In genomic region chrX:48066891-48067290, GRCm38 (mm10) we compare ENCODE assay signal across 29 mouse cellular contexts. TPM values are rescaled to one million over a fixed set of nuclear protein-coding genes. Genes with fewer than 3 reads are reported as not detected.
DNase-seq lines count a peak whose midpoint lies in the region; ATAC-seq lines count a peak whose summit lies in the region.
"Had no signal": no experiment of that assay in that cellular context is flagged by ENCODE, and none has a peak within 500 bp of the region (broad histone marks: within the 10 kb centered on the region; RNA-seq: fewer than 3 reads in every experiment).

No protein-coding gene starts in this region.

- no peak overlapping the region for H3K9ac ChIP-seq in midbrain, embryonic 11.5 days (ENCODE audit: low read length)
- H3K9ac ChIP-seq in forebrain, embryonic 11.5 days (ENCODE audit: low read length): no peak overlapping the region
- H3K9ac ChIP-seq: heart, embryonic 15.5 days; liver, embryonic 12.5 days; liver, postnatal 0 days; neural tube, embryonic 15.5 days; stomach, embryonic 15.5 days had no signal

- DNase-seq in embryo, embryonic 10.5 days (ENCODE audit: low spot score): peak; percentile 4
- no peak for DNase-seq in embryo, embryonic 9.5 days (ENCODE audit: extremely low spot score)
- DNase-seq in 416B (ENCODE audit: low read depth) (peak; percentile 33), R1 (ENCODE audit: low read depth, low spot score) (peak; percentile 21)
- DNase-seq in midbrain, embryonic 11.5 days (ENCODE audit: low spot score, missing footprints): no peak
- no peak for DNase-seq in forebrain, embryonic 11.5 days (ENCODE audit: low spot score)
- DNase-seq: adrenal gland, adult 2 months; cerebellum, adult 8-10 months; cerebellum, postnatal 36 days; gastrocnemius, postnatal 14 days; heart, adult 11 months; kidney, adult 18-20 months; kidney, postnatal 36 days; left cerebral cortex, postnatal 4 days; liver, postnatal 0 days; midbrain, embryonic 14.5 days; retina, postnatal 1 day; right cerebral cortex, postnatal 14 days had no signal

- ATAC-seq in megakaryocyte progenitor cell, adult 5-6 weeks (replicated peaks; ENCODE audit: poor library complexity): 0 out of 2 replicates have a peak, but pooled peaks have one; percentile 54
- no peak for ATAC-seq in midbrain, embryonic 11.5 days (ENCODE audit: low FRiP score)
- no peak for ATAC-seq in forebrain, embryonic 11.5 days (replicated peaks; ENCODE audit: low FRiP score)
- ATAC-seq: forebrain, embryonic 14.5 days; hindbrain, embryonic 16.5 days; liver, embryonic 12.5 days; liver, postnatal 0 days; Patski had no signal

- H3K36me3 ChIP-seq in midbrain, embryonic 11.5 days (ENCODE audit: control insufficient read depth, insufficient read depth, low read length): no peaks in the 10 kb centered on the region
- no peaks in the 10 kb centered on the region for H3K36me3 ChIP-seq in forebrain, embryonic 11.5 days (ENCODE audit: control insufficient read depth, insufficient read depth, low read length)
- H3K36me3 ChIP-seq: heart, embryonic 10.5 days; heart, embryonic 15.5 days; liver, embryonic 12.5 days; neural tube, embryonic 15.5 days; stomach, embryonic 15.5 days had no signal

- H3K27ac ChIP-seq in midbrain, embryonic 11.5 days (ENCODE audit: low read depth, low read length): no peak overlapping the region
- H3K27ac ChIP-seq in forebrain, embryonic 11.5 days (ENCODE audit: low read depth, low read length): no peak overlapping the region
- H3K27ac ChIP-seq: heart, embryonic 10.5 days; heart, embryonic 15.5 days; layer of hippocampus, adult 2 months; liver, embryonic 12.5 days; neural tube, embryonic 15.5 days; stomach, embryonic 15.5 days had no signal

- H3K9me3 ChIP-seq in midbrain, embryonic 11.5 days (ENCODE audit: control insufficient read depth, low read length): no peaks in the 10 kb centered on the region
- H3K9me3 ChIP-seq in forebrain, embryonic 11.5 days (ENCODE audit: control insufficient read depth, low read length): no peaks in the 10 kb centered on the region
- H3K9me3 ChIP-seq: heart, embryonic 10.5 days; heart, embryonic 15.5 days; liver, embryonic 12.5 days; neural tube, embryonic 15.5 days; stomach, embryonic 15.5 days had no signal

- no peaks in the 10 kb centered on the region; the same call in 1 of the 2 replicates for H3K4me1 ChIP-seq in midbrain, embryonic 11.5 days (ENCODE audit: control insufficient read depth, insufficient read depth, low read length)
- no peaks in the 10 kb centered on the region for H3K4me1 ChIP-seq in forebrain, embryonic 11.5 days (replicated peaks; ENCODE audit: control insufficient read depth, insufficient read depth, low read length)
- H3K4me1 ChIP-seq: heart, embryonic 10.5 days; heart, embryonic 15.5 days; liver, embryonic 12.5 days; neural tube, embryonic 15.5 days; stomach, embryonic 15.5 days had no signal

- no peaks in the 10 kb centered on the region for H3K27me3 ChIP-seq in midbrain, embryonic 11.5 days (ENCODE audit: control insufficient read depth, insufficient read depth, low read length)
- H3K27me3 ChIP-seq in forebrain, embryonic 11.5 days (ENCODE audit: control insufficient read depth, insufficient read depth, low read length): no peaks in the 10 kb centered on the region
- H3K27me3 ChIP-seq: heart, embryonic 15.5 days; neural tube, embryonic 15.5 days; stomach, embryonic 15.5 days had no signal

- WGBS in midbrain, embryonic 11.5 days: 84% methylated on average over 3 of the region's 3 CpGs
- WGBS in forebrain, embryonic 11.5 days: 74% methylated on average over 3 of the region's 3 CpGs

- no peak overlapping the region for H3K4me2 ChIP-seq in midbrain, embryonic 11.5 days
- no peak overlapping the region for H3K4me2 ChIP-seq in forebrain, embryonic 11.5 days (ENCODE audit: low read depth, low read length, severe bottlenecking)
- H3K4me2 ChIP-seq: heart, embryonic 15.5 days; liver, embryonic 12.5 days; neural tube, embryonic 15.5 days; stomach, embryonic 15.5 days had no signal

- no peak overlapping the region for H3K4me3 ChIP-seq in midbrain, embryonic 11.5 days (ENCODE audit: low read depth, low read length)
- no peak overlapping the region for H3K4me3 ChIP-seq in forebrain, embryonic 11.5 days (ENCODE audit: low read depth, low read length)
- H3K4me3 ChIP-seq: heart, embryonic 10.5 days; heart, embryonic 15.5 days; layer of hippocampus, adult 2 months; liver, embryonic 12.5 days; neural tube, embryonic 15.5 days; stomach, embryonic 15.5 days had no signal

RNA-seq across cellular contexts. Expression of gene Apln, which starts 32.2 kb away (rescaled TPM):
- total RNA-seq in megakaryocyte progenitor cell, adult 5-6 weeks (2015): 0.76 and 0.99 TPM in 2 replicates
- total RNA-seq in megakaryocyte progenitor cell, adult 5-6 weeks (2017): 0.75 and 1.7 TPM in 2 replicates
- polyA plus RNA-seq in midbrain, embryonic 11.5 days (2014; fragmentation: Nextera tagmentation; extraction: Ambion mirVana): 2.7 and 2.9 TPM in 2 replicates
- polyA plus RNA-seq in forebrain, embryonic 11.5 days (2014; fragmentation: Nextera tagmentation; extraction: Ambion mirVana): 3.8 and 4.0 TPM in 2 replicates

RNA-seq across cellular contexts. Expression of gene Xpnpep2, which starts 41.6 kb away (rescaled TPM):
- total RNA-seq in megakaryocyte progenitor cell, adult 5-6 weeks (2015): not detected in 2 replicates
- not detected in 2 replicates for total RNA-seq in megakaryocyte progenitor cell, adult 5-6 weeks (2017)
- 2.2 and 2.9 TPM in 2 replicates for polyA plus RNA-seq in midbrain, embryonic 11.5 days (2014; fragmentation: Nextera tagmentation; extraction: Ambion mirVana)
- 1.5 and 2.2 TPM in 2 replicates for polyA plus RNA-seq in forebrain, embryonic 11.5 days (2014; fragmentation: Nextera tagmentation; extraction: Ambion mirVana)
- total RNA-seq: monocyte, adult 5-6 weeks had no signal

Comparison
In these comparisons a context has a peak if more than half of its experiments do, and no peak if none do; other contexts are left out.
1. DNase-seq: peak in embryo, embryonic 10.5 days (single experiment), 416B (single experiment) and R1 (single experiment); none in embryo, embryonic 9.5 days (single experiment), midbrain, embryonic 11.5 days (single experiment) and forebrain, embryonic 11.5 days (single experiment).